Mouse (Mus musculus) small intestine, adult 2 months (tissue): Measurements from ENCODE around the gene Abca3.

Source experiments
- CTCF ChIP-seq: fragments of 200-500 bp; IDR thresholded peaks from 2 replicates; pipeline ENCODE4 v1.5.1; 2012; ENCODE audit warnings: low read depth, mild to moderate bottlenecking, control low read depth, inconsistent platforms, low read length, moderate library complexity, mixed read lengths; ENCODE audit not compliant: insufficient replicate concordance, insufficient read length; ENCODE audit errors: extremely low read depth
- POLR2A ChIP-seq: fragments of 200-500 bp; IDR thresholded peaks from 2 replicates; pipeline ENCODE4 v1.6.1; 2012; ENCODE audit warnings: low read depth, mild to moderate bottlenecking, control low read depth, inconsistent platforms, low read length, moderate library complexity

DNA sequence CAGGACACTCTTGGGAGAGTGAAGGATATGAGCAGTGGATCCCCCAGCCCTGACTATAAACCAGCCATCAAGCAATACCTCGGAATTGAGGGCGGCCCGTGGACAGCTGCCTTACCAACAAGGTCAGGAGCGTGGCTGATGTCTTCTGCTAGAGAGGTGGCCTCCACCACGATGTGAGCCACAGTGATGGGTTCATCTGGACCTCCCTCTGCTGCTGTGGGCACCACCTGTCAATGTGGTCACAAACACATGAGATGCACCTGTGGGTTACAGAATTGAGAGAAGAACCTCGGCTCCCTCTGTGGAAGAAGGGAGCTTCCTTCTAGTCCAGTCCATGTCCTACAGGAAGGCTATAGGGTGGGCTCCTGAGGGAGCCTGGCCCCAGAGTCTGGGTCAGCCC is 97.8 kb downstream of the Abca3 start:
- TF ChIP-seq CTCF (no peak), POLR2A (no peak)
